Mouse (Mus musculus): Measurements from ENCODE around the gene Anp32b.

Gene Anp32b

DNA sequence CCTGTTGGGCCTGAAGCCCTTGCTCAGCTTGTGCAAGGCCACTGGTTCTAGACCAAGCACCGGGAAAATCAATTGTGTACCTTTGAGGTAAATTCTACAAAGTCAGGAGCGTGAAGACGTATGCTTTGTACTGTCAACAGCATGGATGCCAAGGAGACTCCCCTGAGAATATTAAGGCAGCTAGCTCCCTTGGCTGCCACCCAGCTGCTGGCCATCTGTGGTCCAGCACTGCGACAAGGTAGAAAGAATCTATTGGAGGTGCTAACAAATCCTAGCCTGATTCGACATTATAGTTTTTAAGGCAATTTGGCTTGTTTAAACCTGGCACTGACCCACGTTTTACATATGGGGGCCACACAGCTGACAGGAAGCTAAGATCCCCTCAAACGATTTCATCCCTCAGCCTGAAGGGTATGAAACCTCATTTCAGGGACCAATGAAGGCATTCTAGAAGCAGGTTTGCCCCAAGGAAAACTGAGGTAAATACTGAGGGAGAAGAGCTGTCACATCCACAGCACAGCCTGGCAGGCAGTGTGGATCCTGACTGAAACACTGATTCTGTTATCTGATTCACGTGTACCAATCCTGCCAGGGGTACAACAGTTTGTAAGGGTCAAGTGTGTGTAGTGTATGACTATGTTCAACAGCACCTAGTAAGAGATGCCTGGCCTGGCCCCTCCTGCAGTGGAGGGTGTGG is 54.8 kb downstream of the Anp32b start:
- DNase-seq: no peak

DNA sequence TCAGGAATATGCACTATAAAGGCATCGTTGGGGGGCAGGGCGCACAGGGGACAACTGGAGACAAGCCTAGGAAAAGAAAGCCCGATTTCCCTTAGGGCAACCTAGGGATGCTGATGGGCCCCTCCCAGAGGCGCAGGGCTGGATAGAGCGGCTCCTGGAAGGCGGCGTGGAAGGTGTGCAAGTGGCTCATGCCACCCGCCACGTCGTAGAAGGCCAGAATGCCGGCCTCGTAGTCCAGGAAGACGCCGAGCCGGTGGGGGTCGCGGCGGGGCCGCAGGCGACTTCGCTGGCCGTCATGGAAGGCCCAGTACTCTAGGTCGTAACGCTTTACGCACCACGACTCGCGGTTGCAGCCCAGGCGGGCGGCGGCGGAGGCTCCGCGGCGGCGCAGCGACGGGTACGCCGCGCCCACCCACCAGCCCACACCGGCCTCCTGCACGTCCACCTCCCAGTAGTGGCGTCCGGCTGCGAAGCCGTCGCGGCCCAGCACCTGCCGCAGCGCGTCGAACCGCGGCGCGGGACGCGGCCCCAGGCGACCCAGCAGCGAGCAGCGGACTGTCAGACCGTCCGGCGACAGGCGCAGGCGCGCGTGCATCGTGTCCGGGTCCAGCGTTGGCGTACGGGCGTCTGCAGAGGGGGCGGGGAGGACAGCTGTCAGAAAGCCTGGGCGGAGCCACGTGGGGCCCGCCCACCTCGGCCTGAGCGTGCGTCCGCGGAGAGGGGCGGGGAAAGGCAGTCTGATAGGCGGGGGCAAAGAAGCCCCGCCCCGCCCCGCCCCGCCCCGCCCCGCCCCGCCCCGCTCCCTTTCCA is 56.3 kb downstream of the Anp32b start:
- peak; percentile 97 to 99 for DNase-seq

DNA sequence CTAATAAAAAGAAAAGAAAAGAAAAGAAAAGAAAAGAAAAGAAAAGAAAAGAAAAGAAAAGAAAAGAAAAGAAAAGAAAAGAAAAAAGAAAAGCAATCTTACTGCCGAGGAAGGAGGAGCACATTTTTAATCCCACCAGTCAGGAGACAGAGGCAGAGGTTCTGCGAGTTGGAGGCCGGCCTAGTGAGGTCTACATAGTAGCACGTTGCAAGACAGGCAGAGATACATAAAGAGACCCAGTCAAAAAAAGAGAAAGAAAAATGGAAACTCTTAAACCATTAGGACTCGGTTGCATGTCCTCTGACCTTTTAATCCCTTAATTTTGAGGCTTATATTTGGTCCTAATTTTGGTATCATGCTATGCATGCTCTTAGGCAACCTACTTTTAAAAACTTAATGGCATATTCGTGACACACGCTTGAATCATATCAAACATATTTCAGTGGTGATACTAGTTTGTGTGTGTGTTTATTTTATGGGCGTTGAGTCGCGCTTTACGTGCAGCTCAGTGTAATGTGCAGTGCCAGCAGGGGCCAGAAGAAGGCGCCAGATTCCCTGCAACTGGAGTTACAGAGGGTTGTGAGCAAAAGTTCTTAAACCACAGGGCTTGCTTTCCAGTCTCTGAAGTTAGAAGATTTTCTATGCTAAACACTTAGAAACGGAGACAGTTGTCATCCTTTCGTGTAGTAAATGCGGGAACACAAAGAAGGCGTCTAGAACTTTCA is 57.2 kb downstream of the Anp32b start:
- DNase-seq: peak; percentile 77 to 92

DNA sequence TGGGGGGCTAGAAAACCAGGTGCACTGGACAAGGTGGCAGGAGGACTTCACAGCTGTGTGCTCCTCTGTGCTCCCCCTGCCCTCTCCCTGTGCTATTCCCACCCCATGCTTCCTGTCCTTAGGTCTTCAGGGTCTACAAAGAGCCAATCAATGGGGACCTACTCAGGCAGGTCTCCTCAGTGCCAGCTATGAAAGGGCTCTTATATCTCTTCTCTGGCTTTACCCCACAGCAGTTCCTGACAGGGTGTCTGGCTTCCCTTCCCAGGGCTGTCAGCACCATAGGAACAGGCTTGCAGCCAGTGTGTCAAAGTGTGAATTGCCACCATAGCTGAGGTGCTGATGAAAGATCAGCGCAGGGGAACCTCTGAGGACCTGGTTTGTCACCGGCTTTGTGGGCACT is 69.8 kb downstream of the Anp32b start:
- no peak for DNase-seq

DNA sequence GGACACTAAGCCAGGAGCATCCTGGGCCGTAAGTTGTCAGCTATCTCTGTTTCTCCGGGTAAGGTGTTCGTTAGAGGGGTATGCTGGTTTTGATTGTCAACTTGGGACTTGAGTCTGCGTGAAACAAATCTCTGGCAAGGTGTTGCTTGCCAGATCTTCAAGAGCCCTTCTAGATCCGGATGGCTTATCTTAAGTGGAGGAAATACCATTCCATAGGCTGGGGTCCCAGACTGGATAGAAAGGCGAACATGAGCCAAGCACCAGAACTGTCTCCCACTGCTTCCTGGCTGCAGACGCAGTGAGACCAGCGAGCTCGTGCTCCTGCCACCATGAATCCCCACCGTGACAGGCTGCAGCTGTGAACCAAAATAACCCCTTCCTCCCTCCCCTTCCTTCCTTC is 70.8 kb downstream of the Anp32b start:
- DNase-seq: no peak

All from kidney, postnatal 36 days (tissue).